Mouse (Mus musculus) gastrocnemius, adult 8-10 months (tissue): ENCODE measurements around the gene Itsn1. TPM values are rescaled to one million over a fixed set of nuclear protein-coding genes. Genes with fewer than 3 reads are reported as not detected.

Source experiments
- DNase-seq, 2 experiments: peaks; one replicate each; pipeline ENCODE4 v3.0.0; 2022; ENCODE audit warnings: low spot score in 2 of 2
- total RNA-seq, 4 experiments: library from RNA; stranded (reverse); gene quantifications; 2 replicates each; pipeline ENCODE4 v1.2.4; 2022

The Itsn1 gene
- total RNA-seq, 4 experiments from 2014 or later: 64.0 to 77.0 (median 70.7) TPM

DNA sequence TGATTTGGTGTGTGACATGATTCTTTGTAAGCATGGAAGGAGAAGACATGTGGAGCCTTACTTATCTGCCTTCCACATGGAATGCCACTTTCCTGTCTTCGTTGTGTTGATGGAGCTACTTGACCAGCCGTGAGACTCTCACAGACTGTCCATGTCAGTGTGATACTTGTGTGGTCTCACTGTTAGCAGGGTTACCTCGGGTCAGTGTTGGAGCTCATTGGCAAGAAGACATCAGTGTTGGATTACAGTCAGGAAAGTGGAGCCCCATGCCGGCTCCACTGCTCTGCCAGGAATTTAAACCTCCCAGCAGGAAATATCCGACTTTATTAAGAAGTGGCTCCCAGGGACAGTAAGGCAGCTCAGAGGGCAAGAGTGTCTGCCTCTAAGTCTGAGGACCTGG, 75.8 kb downstream of the Itsn1 start:
- DNase-seq: peak; percentile 47 to 55

- DNase-seq: no peak
These were observed 81.2 kb downstream of the Itsn1 start for GRCm38 (mm10) chr16:91810235-91810634.

DNA sequence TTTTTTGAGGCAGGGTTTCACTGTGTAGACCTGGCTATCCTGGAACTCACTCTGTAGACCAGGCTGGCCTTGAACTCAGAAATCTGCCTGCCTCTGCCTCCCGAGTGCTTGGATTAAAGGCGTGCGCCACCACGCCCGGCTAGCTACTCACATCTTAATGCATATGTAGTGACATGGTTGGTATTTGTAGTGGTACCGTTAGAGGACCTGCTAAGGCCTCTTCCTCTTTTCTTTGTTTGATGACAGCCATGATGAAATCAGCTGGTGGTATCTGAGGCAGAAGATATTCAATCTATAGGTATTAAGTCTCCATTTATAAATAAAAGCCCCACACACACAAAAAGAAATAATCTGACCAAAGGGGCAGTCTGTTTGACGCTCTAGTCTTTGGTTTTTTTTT, 82.3 kb downstream of the Itsn1 start:
- DNase-seq: no peak

- DNase-seq: no peak
These were observed 82.8 kb downstream of the Itsn1 start for GRCm38 (mm10) chr16:91811876-91812275.

GRCm38 (mm10) chr16:91813543-91813942, 84.5 kb downstream of the Itsn1 start:
- DNase-seq: no peak

DNA sequence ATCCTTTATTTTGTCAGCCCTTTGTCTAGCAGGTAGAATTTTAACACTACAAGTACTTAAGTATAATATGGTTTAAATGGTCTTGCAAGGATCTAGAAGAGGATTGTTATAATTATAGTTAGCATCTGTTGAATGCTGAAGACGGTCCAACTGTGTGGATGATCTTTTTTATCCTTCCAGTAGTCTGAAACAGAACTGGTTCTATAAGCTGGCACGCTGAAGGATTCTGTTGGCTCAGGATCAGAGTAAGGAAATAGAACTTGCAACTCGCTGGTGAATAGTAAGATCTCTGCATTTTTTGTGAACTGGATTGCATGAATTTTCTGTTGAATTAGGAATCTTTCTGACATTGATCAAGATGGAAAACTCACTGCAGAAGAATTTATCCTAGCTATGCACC, 86.0 kb downstream of the Itsn1 start:
- DNase-seq: no peak

DNA sequence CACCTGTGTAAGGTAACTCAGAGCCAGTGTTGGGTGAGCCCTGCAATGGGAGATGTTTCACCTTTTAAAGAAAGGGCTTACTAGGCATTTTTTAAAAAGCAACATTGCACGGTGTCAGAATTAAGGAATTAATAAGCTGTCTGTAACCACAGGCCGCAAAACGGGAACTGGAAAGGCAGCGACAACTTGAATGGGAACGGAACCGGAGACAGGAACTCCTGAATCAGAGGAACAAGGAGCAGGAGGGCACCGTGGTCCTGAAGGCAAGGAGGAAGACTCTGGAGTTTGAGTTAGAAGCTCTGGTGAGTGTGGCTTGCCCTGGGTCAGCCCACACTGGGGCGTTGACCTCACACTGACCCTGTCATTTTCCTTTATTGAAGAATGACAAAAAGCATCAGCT, 91.2 kb downstream of the Itsn1 start:
- DNase-seq: no peak

DNA sequence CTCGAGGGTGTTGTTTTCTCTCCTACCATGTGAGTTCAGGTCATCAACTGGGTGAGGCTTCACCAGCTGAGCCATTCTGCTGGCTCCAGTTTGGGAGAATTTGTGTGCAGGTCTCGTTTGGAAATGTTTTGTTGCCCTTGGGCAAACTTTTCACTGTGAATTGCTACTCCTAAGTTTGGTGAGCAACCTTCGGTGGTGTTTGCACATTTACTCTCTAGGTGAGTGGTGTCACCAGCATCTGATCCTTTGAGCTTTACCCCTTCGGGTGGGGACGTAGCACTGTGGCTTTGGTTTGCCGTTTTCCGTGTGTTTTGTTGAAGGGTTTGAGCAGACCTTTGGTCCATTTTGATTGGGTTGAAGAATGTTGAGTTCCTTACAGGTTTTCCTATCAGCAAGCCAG, 93.2 kb downstream of the Itsn1 start:
- DNase-seq: no peak

DNA sequence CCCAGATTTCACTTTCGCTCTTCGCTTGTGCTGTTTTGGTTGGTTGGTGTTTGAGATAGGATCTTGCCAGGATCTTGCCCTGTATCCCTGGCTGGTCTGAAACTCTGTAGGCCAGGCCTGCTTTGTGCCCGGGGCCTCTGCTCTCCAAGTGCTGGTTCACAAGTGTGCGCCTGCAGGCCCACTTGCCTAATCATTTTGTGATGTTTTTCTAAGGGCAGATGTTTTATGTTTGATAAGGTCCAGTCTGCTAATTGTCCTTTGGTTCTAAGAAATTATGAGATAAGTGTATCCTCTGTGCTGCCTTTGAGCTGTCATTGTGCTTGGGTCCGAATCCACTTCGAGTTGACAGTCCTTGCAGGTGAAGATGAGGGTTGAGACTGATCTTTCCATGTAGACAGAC, 93.7 kb downstream of the Itsn1 start:
- DNase-seq: no peak

- no peak for DNase-seq
These were observed 96.8 kb downstream of the Itsn1 start for GRCm38 (mm10) chr16:91825774-91826325.

DNA sequence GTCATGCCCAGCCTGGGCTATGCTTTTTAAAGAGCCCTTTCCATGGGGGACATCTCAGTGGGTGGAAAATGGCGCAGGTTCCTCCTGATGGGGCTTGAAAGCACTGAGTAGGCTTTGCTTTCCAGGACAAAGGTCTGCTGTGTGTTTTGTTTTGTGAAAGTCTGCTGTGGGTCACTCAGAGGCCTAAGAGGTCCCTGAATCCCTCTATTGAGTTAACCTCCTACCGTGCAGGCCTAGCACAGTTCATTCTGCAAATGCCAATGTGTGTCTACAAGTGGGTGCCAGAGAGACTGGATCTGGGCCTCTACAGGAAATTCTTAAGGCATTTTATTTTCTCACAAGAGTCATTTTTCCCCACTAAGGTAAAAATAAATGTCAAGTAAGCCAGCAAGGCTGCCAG, 97.8 kb downstream of the Itsn1 start:
- no peak for DNase-seq

DNA sequence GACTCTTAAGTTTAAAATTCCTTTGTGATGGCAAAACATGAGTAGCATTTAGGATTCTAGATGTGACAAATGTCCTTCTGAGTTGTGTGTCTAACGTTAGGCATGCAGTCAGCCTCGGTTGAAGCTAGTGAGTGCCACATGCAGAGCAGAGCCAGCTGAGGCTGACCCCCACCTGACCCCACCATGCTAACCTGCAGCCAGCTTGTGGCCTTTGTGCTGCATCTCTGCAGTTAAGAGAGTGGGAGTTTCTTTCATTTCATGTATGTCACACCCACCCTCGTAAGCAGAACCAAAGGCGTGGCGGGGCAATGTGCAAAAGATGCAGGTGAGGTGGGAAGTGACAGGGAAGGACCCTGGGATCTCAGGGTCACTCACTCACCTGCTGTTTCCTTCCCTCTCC, 98.4 kb downstream of the Itsn1 start:
- no peak for DNase-seq

- no peak for DNase-seq
These were observed 99.1 kb downstream of the Itsn1 start for GRCm38 (mm10) chr16:91828160-91828559.

DNA sequence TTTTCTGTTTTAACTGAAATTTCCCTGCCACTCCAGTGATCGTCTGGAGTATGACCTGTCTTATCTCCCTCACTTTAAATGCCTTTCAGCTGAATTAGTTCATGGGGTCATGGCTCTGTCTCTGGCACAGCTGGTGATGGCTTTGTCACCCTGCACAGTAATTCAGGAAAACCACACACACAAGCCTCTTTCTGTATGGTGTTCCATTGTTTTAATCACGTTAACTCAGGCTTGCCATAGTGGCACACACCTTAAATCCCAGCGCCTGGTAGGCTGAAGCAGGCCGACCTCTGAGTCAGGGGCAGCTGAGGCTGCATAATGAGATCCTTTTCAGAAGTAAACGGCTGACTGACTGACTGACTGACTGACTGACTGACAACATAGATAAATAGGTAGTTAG, 99.5 kb downstream of the Itsn1 start:
- no peak for DNase-seq

DNA sequence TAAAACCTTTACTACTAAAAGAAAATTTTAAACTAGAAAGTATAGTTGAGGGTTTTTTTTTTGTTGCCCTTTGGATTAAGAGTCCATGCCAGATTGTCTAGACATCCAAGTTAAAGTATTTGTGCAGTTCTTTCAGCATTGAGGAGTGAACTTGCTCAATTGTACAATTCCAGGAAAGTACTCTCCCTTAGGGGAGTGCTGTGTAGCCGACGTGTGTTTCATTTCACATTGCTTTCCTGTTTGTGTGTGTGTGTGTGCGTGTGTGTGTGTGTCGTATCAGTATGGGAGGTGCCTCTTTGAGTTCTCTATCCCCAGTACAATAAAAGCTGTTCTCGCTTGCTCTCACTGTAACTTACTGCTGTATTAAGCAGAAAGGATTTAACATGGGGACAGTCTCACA, 100.0 kb downstream of the Itsn1 start:
- DNase-seq: no peak

DNA sequence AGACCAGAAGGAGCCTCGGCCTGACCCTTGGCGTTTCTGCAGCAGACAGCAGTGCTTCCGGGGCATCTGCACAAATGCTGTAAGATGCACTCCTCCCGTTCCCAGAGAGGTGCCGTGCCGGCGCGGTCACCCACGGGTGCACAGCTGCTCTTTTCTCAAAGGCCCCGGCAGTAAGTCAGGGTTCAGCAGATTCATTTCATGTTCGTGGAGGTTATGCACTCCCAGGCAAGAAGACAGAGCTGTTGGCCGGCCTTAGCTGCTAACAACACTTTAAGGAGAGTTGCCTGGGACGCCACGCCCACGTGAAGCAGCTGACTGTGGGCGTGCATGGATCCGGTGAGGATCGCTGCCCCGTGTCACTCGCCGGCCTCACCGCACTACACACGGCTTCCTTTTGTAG, 101.2 kb downstream of the Itsn1 start:
- DNase-seq: no peak

GRCm38 (mm10) chr16:91833121-91833520, 104.0 kb downstream of the Itsn1 start:
- DNase-seq: no peak

DNA sequence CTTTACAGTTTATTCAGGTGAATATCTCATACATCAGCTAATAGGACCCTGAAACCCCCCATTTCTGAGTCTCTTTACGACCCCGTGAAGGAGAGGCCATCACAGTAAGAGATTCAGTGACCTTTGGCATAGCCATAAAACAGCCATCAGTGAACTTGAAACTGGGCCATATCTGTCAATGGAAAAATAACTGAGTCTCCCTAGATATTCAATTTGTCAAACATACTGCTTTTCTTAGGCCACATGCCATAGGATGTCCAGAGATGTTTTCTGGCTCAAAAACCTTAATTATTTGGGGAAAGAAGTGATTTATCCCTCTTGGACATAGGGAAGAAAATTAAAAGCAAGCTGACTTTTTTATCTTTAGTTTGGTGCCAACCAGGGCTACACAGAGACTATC, 104.5 kb downstream of the Itsn1 start:
- no peak for DNase-seq

- no peak for DNase-seq
These were observed 104.9 kb downstream of the Itsn1 start for GRCm38 (mm10) chr16:91833981-91834380.

DNA sequence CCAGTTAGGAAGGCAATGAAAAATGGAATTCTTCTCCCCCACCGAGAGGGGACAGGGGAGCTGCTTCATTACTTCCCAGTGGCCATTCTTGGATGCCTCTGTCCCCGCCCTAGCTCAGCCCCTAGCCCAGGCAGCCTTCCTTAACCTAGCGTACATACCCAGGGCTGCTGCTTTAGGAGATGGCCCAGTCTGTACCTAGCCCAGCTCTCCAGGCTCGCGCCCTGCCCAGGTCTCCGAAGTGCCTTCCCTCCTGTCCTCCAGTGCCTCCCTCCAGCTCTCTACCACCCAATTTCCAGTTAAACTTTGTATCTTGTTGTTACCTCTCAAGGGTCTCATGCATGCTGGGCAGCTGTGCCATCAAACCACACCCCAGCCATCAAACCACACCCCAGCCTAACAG, 106.7 kb downstream of the Itsn1 start:
- no peak for DNase-seq

DNA sequence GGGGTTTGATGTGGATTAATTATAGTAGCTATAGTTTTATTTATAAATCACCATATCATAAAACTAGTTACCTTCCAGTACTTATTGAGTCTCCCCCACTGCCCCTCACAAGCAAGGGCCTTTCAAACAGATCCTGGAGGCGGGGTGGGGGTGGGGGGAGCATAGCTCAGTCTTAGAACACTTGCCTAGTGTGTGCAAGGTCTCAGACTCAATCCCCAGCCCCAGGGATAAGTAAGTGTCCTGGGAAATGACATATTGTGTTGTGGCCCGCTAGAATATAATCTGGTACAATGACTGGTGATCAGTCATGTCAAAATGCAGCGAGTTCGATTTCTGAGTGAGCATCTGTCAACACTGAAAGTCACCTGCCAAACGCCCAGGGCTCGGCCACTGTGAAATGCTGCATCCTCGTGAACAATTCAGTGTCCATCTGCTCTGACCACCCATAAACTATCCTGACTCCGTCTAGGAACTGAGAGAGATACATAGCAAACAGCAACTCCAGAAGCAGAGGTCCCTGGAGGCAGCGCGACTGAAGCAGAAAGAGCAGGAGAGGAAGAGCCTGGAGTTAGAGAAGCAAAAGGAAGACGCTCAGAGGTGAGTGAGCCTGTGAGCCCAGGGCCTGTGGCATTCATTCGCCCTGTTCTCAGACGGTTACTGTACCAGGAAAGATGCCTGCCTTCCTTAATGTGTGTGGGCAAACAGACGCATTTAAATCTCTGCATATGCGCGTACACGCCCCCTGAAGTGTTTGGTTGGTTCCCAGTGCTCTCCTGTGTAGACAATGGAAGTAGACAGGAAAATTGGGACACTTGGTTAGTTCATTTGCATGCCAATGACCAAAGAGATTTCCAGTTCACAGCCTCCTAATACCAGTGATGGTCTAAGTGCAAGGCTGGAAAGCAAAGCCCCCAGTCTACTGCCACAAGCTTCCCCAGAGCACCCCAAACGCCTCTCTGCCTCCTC, 107.8 kb downstream of the Itsn1 start:
- no peak for DNase-seq

DNA sequence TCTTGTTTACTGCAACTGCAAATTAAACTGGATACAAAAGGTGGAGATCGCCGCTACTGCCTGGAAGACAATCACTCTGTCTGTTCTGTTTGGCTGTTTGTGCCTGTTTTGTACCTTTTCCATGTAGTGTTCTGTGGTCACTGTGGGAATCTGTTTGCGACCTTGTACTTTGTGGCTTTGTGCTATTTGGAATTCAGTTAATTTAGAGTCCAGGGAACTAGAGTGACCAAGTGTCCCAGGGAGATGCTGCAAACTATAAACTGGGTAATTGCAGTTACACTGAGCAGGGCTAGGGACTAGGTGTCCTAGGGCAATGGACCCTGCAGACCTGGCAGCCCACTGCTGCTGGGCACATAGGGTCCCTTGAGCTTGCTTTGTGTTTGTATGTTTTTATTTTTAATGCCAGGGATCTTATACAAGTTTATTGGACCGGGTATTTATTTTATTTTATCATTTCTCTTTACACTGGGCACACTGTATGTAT, 108.5 kb downstream of the Itsn1 start:
- no peak for DNase-seq

- DNase-seq: no peak
These were observed 109.7 kb downstream of the Itsn1 start for GRCm38 (mm10) chr16:91838771-91839170.
